Mouse (Mus musculus) c-Kit-positive CD71-positive TER-119-negative erythroid progenitor cells, embryonic 14.5 days (primary cell): ENCODE data around the gene Tent4a.

Source experiments
- DNase-seq: peaks from one replicate; pipeline ENCODE4 v3.0.0-alpha.2; 2013; ENCODE audit warnings: low read depth

Tent4a gene

GRCm38 (mm10) chr13:69545019-69545418 lies 10.6 kb upstream of the Tent4a start:
- peak; percentile 34 for DNase-seq

GRCm38 (mm10) chr13:69543595-69543994 lies 9.2 kb upstream of the Tent4a start:
- no peak for DNase-seq

DNA sequence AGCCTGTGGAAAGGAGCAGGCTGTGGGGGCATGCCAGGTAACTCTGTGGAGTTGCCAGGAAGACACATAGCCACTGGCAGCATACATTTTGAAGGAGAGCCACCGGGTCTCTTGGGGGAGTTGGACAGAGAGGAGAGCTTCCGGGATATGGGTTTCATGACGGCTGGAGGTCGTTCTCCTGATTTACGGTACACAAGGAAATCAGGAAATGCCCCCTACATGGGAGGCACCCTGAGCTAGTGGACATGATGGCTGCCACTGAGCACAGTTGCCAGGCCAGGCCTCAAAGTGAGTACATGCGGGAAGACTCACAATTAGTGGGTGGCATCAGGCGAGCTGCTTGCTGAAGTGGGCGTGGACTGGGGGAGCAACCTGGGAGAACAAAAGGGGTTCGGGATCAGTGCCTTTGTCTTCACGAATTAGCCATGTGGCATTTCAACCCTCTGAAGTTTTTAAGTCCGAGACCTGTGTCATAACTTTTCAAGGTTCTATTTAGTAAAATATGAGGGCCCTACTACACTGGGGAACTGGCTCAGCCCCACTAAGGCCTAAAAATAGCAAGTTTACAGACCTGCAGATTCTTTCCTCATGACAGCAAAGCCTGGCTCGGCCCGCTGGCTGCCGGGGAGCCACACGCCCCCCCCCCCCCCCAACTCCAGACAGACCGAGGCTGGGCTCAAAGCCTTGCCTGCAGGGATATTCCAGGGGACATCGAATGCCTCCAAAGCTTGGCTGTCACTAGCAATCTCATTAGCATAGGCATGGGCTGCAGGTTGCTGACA lies 8.3 kb upstream of the Tent4a start:
- no peak for DNase-seq

GRCm38 (mm10) chr13:69541776-69542175 lies 7.4 kb upstream of the Tent4a start:
- DNase-seq = no peak

- DNase-seq = no peak
Measured at GRCm38 (mm10) chr13:69541209-69541608, 6.8 kb upstream of the Tent4a start.

GRCm38 (mm10) chr13:69538327-69538726 lies 3.9 kb upstream of the Tent4a start:
- peak; percentile 29 for DNase-seq

DNA sequence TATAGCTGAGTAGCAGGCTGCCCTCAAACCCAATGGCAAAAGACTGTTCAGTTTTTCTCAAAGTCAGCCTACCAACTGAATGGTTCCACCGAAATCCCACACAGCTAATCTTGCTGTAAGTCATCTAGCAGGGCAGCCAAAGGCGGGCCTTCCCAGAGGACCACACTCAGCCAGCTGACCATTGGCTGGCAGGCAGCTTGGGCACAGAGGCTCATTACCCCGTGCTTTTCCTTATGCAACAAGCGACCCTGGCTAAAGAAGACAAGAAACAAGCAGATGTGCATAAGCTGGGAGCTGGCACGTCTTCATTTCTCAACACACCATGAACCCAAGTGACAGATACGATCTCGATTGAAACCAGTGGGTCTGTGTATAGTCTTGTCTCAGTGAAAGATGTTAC lies 2.9 kb upstream of the Tent4a start:
- DNase-seq = no peak

DNA sequence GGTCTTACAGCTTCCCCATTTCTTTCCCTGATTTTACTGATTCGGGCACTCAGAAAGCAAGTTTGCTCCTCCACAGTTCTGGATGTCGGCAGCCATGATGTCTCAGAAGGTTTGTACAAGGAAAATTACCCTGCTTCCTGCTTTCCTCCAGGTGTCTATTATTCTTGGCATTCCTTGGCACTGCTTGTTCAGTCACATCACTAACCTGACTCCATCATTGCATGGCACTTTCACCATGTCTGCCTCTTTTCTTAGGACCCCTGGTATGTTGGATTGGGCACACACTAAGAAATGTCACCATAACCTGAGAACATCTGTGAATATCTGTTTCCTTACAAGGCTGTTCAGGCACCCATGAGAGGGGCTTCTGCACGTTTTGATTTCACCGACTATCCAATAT lies 1.6 kb upstream of the Tent4a start:
- no peak for DNase-seq

GRCm38 (mm10) chr13:69534654-69535551 lies 486 bp upstream of the Tent4a start:
- DNase-seq = peak; percentile 93

DNA sequence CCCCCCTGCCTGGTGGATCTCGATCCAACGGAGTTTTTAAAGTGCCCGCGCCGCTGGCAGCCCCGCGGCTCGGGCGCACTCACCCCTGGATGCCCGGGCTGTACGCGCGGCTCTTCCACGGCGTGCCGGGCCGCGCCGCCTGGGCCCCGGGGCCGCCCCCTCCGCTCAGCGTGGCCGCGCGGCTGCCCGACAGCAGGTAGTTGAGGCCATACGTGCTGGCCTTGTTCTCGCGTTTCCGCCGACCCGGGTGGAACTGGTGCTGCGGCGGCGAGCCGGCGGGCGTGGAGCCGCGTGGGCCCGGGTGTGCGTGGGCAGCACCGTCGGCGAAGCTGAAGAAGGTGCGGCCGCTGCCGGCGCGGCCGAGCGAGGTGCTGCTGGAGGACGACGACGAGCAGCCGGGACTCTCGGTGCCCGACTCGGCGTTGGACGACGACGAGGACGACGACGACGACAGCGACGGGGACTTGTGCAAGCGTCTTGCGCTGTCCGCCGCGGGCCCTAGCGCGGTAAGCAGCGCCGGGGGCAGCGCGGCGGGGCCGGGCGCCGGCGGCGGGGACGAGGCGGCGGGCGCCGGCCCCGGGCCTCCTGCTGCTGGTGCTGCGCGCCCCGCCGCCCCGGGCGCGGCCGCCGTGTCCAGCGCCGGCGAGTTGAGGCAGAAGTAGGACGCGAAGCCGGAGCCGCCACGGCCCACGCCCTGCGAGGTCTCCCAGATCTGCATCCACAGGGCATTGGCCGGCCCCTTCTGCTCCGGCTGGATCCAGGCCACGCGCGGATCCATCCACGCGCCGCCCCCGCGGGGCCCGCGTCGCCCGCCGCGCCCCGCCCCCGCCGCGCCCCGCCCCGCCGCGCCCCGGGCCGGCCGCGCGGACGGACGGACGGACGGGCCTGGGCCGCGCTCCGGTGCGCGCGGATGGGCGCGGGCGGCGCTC lies 748 bp downstream of the Tent4a start, which contains the start of gene Nsun2:
TSS of gene Nsun2 (plus strand) at position 342 of the 929 bp plus-strand sequence.
- DNase-seq = no peak

GRCm38 (mm10) chr13:69532893-69533404 lies 1.5 kb downstream of the Tent4a start:
- no peak for DNase-seq

GRCm38 (mm10) chr13:69532101-69532892 lies 2.1 kb downstream of the Tent4a start:
- DNase-seq = no peak

DNA sequence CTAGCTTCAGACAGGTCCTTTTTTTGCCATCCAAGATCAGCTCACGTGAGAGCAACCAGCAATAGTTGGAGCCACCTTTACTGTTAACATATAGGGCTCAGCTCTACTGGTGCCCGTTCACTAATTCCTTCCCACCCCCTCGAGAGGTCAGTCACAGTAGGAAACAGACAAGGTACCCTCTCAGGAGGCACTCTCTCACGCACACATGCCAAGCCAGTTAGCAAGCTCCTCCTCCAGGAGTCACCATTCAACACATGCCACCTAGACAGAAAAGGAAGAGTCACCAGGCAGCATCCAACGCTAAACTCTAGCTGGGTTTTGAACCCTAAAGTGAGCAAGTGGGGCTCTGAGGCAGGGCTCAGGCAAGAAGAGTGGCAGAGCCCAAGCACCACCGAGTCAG lies 3.0 kb downstream of the Tent4a start:
- no peak for DNase-seq

GRCm38 (mm10) chr13:69530951-69531350 lies 3.5 kb downstream of the Tent4a start:
- DNase-seq = no peak

GRCm38 (mm10) chr13:69530156-69530555 lies 4.3 kb downstream of the Tent4a start:
- DNase-seq = no peak

DNA sequence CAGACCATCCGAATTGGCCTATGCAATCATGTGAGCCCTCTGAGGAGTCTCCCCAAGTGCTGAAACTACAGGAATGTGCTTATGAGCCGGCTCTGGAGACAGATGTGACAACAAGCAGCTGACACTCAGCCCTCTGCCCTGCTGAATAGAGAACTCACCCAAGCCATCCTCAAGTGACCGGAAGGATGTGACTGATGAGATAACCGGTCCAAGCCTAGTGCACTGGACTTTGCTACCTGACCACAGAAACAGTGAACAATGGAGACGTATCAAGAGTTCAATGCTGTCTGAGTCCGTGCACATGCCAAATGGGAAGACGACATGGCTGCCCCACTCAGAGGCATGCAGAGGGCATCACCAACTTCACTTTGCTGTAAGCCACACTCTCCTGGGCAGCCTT lies 5.9 kb downstream of the Tent4a start:
- DNase-seq = no peak

- DNase-seq = no peak
Measured at GRCm38 (mm10) chr13:69525867-69526266, 8.6 kb downstream of the Tent4a start.

- no peak for DNase-seq
Measured at GRCm38 (mm10) chr13:69524158-69524530, 10.3 kb downstream of the Tent4a start.

- no peak for DNase-seq
Measured at GRCm38 (mm10) chr13:69523444-69524157, 10.8 kb downstream of the Tent4a start.

DNA sequence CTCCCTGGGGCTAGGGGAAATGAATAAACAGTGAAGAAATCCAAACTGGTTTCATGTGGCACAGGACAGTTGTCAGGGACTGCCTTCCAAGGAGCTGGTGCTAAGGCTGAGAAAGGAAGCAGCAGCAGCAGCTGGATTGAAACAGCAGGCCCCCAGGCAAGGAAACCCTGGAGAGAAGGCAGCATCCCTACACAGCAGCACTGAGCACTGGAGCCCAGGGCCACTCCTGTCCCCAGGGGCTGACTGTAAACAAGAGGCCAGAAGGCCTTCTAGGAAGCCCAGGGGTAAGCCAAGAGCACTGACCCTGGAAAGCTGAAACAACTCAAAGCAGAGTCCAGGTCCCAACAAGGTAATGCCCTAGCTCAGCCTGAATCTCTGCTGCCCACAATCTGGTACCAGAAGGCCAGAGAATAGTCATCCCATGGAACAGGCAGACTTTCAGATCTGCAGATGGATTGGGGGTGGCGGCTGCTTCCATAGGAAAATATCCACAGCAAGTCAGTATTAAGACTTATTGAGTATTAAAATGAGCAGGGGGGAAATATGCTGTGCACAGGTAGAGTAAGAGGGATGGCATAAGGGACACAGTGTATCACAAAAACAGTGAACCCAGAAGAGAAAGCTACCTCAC lies 12.1 kb downstream of the Tent4a start:
- no peak for DNase-seq
